Mouse (Mus musculus) lung, adult 2 months (tissue): ENCODE results near the gene Ctdnep1. TPM values are rescaled to one million over a fixed set of nuclear protein-coding genes. Genes with fewer than 3 reads are reported as not detected.
A peak's percentile ranks its signal among the peaks of the same experiment; 100 is the strongest.

Experiments
- DNase-seq: peaks from one replicate; pipeline ENCODE4 v3.0.0; 2022
- H3K4me1 ChIP-seq: fragments of 200-500 bp; 2 replicates; pipeline ENCODE4 v1.6.1; 2011; ENCODE audit warnings: low read length; ENCODE audit not compliant: control insufficient read depth, insufficient read depth
- H3K4me3 ChIP-seq: fragments of 200-500 bp; replicated peaks from 2 replicates; pipeline ENCODE3; 2011; ENCODE audit warnings: low read depth, mild to moderate bottlenecking, control low read depth, low read length; ENCODE audit errors: extremely low read depth
- CTCF ChIP-seq: fragments of 200-500 bp; IDR thresholded peaks from 2 replicates; pipeline ENCODE4 v1.5.1; 2011; ENCODE audit warnings: mild to moderate bottlenecking, low read length, control low read depth; ENCODE audit not compliant: insufficient read depth
- POLR2A ChIP-seq: fragments of 200-500 bp; IDR thresholded peaks from 2 replicates; pipeline ENCODE4 v1.6.1; 2011; ENCODE audit warnings: low read depth, mild to moderate bottlenecking, control low read depth, low read length, borderline replicate concordance; ENCODE audit errors: extremely low read depth
- WGBS: fragments of 180-500 bp; shearing (Covaris S2); methylation state at CpG from one replicate; pipeline ENCODE4 v1.1.7; 2018; 5-methylcytosine and 5-hydroxymethylcytosine counted together
- polyA plus RNA-seq: library from polyadenylated mRNA; depleted of rRNA; stranded (reverse); fragments of >200 nt; gene quantifications from 2 replicates; pipeline ENCODE4 v1.2.3, GENCODE M21; 2012

The Ctdnep1 gene
- polyA plus RNA-seq, 1 experiment = 102 TPM

DNA sequence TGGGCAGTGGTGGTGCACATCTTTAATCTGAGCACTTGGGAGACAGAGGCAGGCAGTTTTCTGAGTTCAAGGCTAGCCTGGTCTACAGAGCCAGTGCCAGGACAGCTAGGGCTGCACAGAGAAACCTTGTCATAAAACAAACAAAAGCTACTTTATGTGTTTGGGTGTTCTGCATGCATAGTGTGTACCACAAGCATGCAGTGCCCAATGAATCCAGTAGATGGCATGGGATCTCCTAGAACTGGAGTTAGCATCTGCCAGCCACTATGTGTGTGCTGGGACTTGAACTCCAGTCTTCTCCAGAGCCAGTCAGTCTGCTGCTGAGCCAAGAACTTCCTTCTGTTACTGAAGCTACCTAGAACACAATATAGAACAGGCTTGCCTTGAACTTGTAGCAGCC lies 20.9 kb downstream of the Ctdnep1 start:
- DNase-seq = no peak
- TF ChIP-seq CTCF (0 out of 2 replicates have a peak, but pooled peaks have one; percentile 5), POLR2A (no peak)
- Histone ChIP-seq H3K4me1 (peaks cover 9% of the 10 kb centered on the region), H3K4me3 (no peak overlapping the region)

GRCm38 (mm10) chr11:70002471-70002870 lies 21.5 kb downstream of the Ctdnep1 start:
- Histone ChIP-seq H3K4me3 (no peak overlapping the region), H3K4me1 (peaks cover 9% of the 10 kb centered on the region)
- WGBS = 83% methylated on average over 2 of the region's 2 CpGs
- TF ChIP-seq POLR2A (no peak), CTCF (no peak)
- no peak for DNase-seq

- no peak overlapping the region for H3K4me3 ChIP-seq
- TF ChIP-seq POLR2A (no peak), CTCF (peak; percentile 30; the same call in 1 of the 2 replicates)
- no peak for DNase-seq
- WGBS = 57% methylated on average over 5 of the region's 5 CpGs
- H3K4me1 ChIP-seq = peaks cover 9% of the 10 kb centered on the region
Observed at GRCm38 (mm10) chr11:70005521-70005920, 24.6 kb downstream of the Ctdnep1 start.

GRCm38 (mm10) chr11:70010033-70010432 lies 29.1 kb downstream of the Ctdnep1 start:
- 82% methylated on average over 6 of the region's 6 CpGs for WGBS
- TF ChIP-seq CTCF = no peak
- no peak for TF ChIP-seq POLR2A
- Histone ChIP-seq H3K4me3 (no peak overlapping the region), H3K4me1 (peaks cover 2% of the 10 kb centered on the region; the same call in 1 of the 2 replicates)
- DNase-seq = no peak

DNA sequence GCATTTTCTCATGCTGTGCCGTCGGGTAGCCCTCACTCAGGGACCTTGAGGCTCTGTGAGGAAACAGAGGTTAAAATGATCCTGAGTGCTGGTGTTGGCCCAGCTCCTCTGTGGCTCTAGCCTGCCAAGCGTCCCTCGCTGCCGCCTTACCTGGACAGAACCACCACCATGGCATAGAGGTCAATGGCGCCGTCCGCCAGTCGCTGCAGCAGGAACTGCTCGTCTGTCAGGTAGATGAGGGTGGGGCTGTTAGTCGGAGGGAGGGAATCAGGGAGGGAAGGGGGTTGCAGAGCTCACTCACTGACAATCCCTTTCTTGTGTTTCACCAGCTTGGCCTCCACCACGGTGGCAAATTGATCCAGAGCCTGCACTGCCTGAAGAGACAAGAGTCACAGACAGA lies 29.6 kb downstream of the Ctdnep1 start:
- H3K4me1 ChIP-seq = peaks cover 2% of the 10 kb centered on the region; the same call in 1 of the 2 replicates
- H3K4me3 ChIP-seq = no peak overlapping the region
- 82% methylated on average over 12 of the region's 12 CpGs for WGBS
- no peak for TF ChIP-seq CTCF
- TF ChIP-seq POLR2A = no peak
- DNase-seq = no peak

GRCm38 (mm10) chr11:70010961-70011360 lies 30.0 kb downstream of the Ctdnep1 start:
- 89% methylated on average over 10 of the region's 10 CpGs for WGBS
- Histone ChIP-seq H3K4me1 (peaks cover 2% of the 10 kb centered on the region; the same call in 1 of the 2 replicates), H3K4me3 (no peak overlapping the region)
- no peak for DNase-seq
- TF ChIP-seq POLR2A = no peak
- TF ChIP-seq CTCF = no peak

DNA sequence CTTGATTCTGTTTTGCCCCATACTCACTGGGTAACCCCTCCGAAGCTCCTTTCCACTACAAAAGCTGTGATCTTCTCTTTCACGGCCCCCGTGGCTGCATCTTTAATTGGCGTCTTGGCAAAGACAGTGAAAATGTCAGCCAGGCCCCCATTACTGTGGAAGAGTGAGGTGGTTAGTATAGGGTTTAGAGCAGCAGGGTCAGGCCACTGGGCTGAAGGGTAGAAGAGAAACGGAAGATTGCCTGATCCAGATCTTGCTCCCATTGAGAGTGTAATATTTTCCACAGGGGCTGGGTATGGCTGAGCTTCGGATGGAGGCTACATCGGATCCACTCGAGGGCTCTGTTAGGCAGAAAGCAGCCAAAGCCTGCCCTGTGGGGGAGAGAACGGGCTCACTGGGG lies 32.0 kb downstream of the Ctdnep1 start:
- 87% methylated on average over 9 of the region's 9 CpGs for WGBS
- no peak for DNase-seq
- no peak for TF ChIP-seq POLR2A
- no peak for TF ChIP-seq CTCF
- H3K4me1 ChIP-seq = peaks cover 3% of the 10 kb centered on the region; the same call in 1 of the 2 replicates
- H3K4me3 ChIP-seq = no peak overlapping the region

DNA sequence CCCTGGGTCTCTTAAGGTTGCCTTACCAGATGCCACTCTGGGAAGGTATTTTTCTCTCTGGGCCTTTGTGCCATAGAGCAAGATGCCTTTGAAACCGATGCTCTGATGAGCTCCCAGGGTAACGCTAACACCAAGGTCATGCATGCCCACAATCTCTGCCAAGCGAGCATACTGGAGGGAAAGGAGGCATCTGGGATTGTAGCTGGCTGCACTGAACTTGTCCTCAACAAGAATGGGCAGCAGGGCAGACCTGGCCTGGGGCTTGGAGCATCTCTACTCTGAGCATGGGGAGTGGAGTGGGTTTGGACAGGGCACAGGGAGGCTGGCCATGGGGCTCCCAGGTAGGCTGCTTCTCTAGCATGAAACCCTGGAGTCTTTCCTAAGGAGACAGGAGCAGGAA lies 32.5 kb downstream of the Ctdnep1 start:
- Histone ChIP-seq H3K4me3 (no peak overlapping the region), H3K4me1 (peaks cover 6% of the 10 kb centered on the region)
- no peak for DNase-seq
- TF ChIP-seq POLR2A (no peak), CTCF (no peak)
- WGBS = 84% methylated on average over 3 of the region's 3 CpGs

GRCm38 (mm10) chr11:70014051-70014450 lies 33.1 kb downstream of the Ctdnep1 start:
- no peak for TF ChIP-seq CTCF
- no peak for TF ChIP-seq POLR2A
- DNase-seq = no peak
- peaks cover 6% of the 10 kb centered on the region for H3K4me1 ChIP-seq
- WGBS = 55% methylated on average over 5 of the region's 5 CpGs
- H3K4me3 ChIP-seq = no peak overlapping the region

DNA sequence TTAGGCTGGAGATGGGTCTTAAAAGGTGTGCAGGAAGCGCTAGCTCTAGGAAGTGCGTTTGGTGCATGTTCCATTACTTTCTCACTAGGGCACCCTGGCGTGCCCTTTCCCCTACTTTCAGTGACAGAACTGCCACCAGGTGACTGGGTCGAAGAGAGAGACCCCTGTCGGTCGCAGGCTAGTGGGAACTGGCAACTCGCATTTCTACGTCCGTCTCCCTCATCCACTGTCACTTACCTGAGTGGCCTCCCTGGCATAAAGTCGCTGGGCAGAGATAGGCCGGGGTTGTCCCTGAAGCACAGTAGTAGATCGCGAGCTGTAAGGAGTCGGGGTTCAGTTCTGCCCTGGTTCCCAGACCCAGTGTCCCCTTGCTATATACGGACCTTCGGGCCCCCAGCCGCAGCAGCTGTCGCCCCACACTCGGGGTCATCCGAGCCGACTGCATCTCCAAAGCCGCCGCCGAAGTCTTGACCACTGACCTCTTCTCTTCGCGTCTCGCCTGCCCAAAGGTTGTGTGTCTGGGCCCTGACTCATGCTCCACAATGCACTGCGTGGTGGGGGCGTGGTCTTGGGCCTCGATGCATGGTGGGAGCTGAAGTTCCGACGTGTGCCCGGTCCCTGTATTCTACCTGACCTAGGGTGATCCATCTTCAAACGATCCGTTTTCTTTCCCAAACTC lies 34.1 kb downstream of the Ctdnep1 start, which contains the start of gene Acadvl:
Acadvl (minus strand) TSS at position 532 of the 679 bp plus-strand sequence.
- DNase-seq = peak; percentile 84

More for the DNA sequence above, 34.1 kb downstream of the Ctdnep1 start, which contains the start of gene Acadvl:
- TF ChIP-seq POLR2A (peak; percentile 90; the same call in 1 of the 2 replicates), CTCF (peak; percentile 39; the same call in 1 of the 2 replicates)
- under 1% methylated on average over 35 of the region's 35 CpGs for WGBS
- H3K4me3 ChIP-seq = peak within 1 kb of the TSS; percentile 79
- H3K4me1 ChIP-seq = peaks cover 6% of the 10 kb centered on the region
